Mouse (Mus musculus) liver, embryonic 16.5 days (tissue): ENCODE results near the gene D430041D05Rik. TPM values are rescaled to one million over a fixed set of nuclear protein-coding genes. Genes with fewer than 3 reads are reported as not detected.
A peak's percentile ranks its signal among the peaks of the same experiment; 100 is the strongest.

Experiments used
- ATAC-seq: fragments of 200-750 bp; cut with Nextera tagmentation; 2 replicates; pipeline ENCODE4 v1.8.0; 2017; ENCODE audit warnings: low read depth, mild to moderate bottlenecking, moderate number of reproducible peaks, moderate library complexity
- H3K27ac ChIP-seq: fragments of 300-500 bp; sonication (generic); 2 replicates; pipeline ENCODE4 v1.5.1; 2014; ENCODE audit warnings: mild to moderate bottlenecking, low read length
- H3K27me3 ChIP-seq: fragments of 300-500 bp; sonication (generic); 2 replicates; pipeline ENCODE4 v1.6.1; 2014; ENCODE audit warnings: low read depth, low read length, mixed read lengths; ENCODE audit not compliant: control insufficient read depth, insufficient read depth
- H3K36me3 ChIP-seq: fragments of 300-500 bp; sonication (generic); 2 replicates; pipeline ENCODE4 v1.6.1; 2014; ENCODE audit warnings: mild to moderate bottlenecking; ENCODE audit not compliant: control insufficient read depth, insufficient read depth
- H3K4me1 ChIP-seq: fragments of 300-500 bp; sonication (generic); 2 replicates; pipeline ENCODE4 v1.6.1; 2014; ENCODE audit warnings: low read depth, low read length, mixed read lengths; ENCODE audit not compliant: control insufficient read depth
- H3K4me2 ChIP-seq: fragments of 300-500 bp; sonication (generic); 2 replicates; pipeline ENCODE4 v1.6.1; 2014; ENCODE audit warnings: low read depth, low read length, mixed read lengths
- H3K4me3 ChIP-seq: fragments of 300-500 bp; sonication (generic); 2 replicates; pipeline ENCODE4 v1.5.1; 2014; ENCODE audit warnings: low read depth, mild to moderate bottlenecking, low read length
- H3K9ac ChIP-seq: fragments of 300-500 bp; sonication (generic); 2 replicates; pipeline ENCODE4 v1.6.1; 2014; ENCODE audit warnings: low read depth, low read length
- H3K9me3 ChIP-seq: fragments of 300-500 bp; sonication (generic); replicated peaks from 2 replicates; pipeline ENCODE4 v1.6.1; 2016; ENCODE audit warnings: low read length; ENCODE audit not compliant: control insufficient read depth
- WGBS: fragments of 180-500 bp; shearing (Covaris S2); extraction: QIAGEN DNeasy Blood & Tissue Kit; methylation state at CpG from one replicate; pipeline ENCODE4 v1.1.7; 2014; ENCODE audit not compliant: insufficient replicate concordance; 5-methylcytosine and 5-hydroxymethylcytosine counted together
- polyA plus RNA-seq: library from polyadenylated mRNA; unstranded; fragments of >200 nt; fragmentation: Nextera tagmentation; extraction: Ambion mirVana; gene quantifications from 2 replicates; pipeline ENCODE4 v1.2.1, GENCODE M21; 2015

Gene D430041D05Rik
- polyA plus RNA-seq = 0.05 TPM in 1 of 2 replicates, not detected in the other

GRCm38 (mm10) chr2:104410963-104411545, at the start of gene D430041D05Rik:
D430041D05Rik (minus strand) TSS chr2:104411013.
- WGBS = 43% methylated on average over 4 of the region's 4 CpGs
- peak within 1 kb of the TSS; percentile 54 for H3K4me2 ChIP-seq
- peaks cover 50% of the 10 kb centered on the region for H3K27me3 ChIP-seq
- no peak within 1 kb of the TSS for H3K27ac ChIP-seq
- no peaks in the 10 kb centered on the region for H3K36me3 ChIP-seq
- H3K4me3 ChIP-seq = peak within 1 kb of the TSS; percentile 41
- no peak for ATAC-seq
- H3K9me3 ChIP-seq = no peaks in the 10 kb centered on the region
- no peaks in the 10 kb centered on the region for H3K4me1 ChIP-seq
- H3K9ac ChIP-seq = no peak within 1 kb of the TSS

GRCm38 (mm10) chr2:104460021-104460420, 49.2 kb upstream of the D430041D05Rik start:
- H3K4me2 ChIP-seq = no peak overlapping the region
- H3K36me3 ChIP-seq = no peaks in the 10 kb centered on the region
- no peak overlapping the region for H3K9ac ChIP-seq
- no peaks in the 10 kb centered on the region for H3K27me3 ChIP-seq
- no peak overlapping the region for H3K27ac ChIP-seq
- 42% methylated on average over 3 of the region's 3 CpGs for WGBS
- no peak for ATAC-seq
- no peak overlapping the region for H3K4me3 ChIP-seq
- no peaks in the 10 kb centered on the region for H3K9me3 ChIP-seq
- H3K4me1 ChIP-seq = peaks cover 9% of the 10 kb centered on the region

GRCm38 (mm10) chr2:104458569-104459332, 47.9 kb upstream of the D430041D05Rik start:
- Histone ChIP-seq H3K4me2 (no peak overlapping the region), H3K4me1 (peaks cover 9% of the 10 kb centered on the region), H3K9me3 (no peaks in the 10 kb centered on the region), H3K9ac (no peak overlapping the region), H3K4me3 (no peak overlapping the region), H3K27ac (no peak overlapping the region), H3K27me3 (no peaks in the 10 kb centered on the region), H3K36me3 (no peaks in the 10 kb centered on the region)
- no peak for ATAC-seq
- WGBS = 74% methylated on average over 8 of the region's 8 CpGs

GRCm38 (mm10) chr2:104457106-104457505, 46.3 kb upstream of the D430041D05Rik start:
- WGBS = 18% methylated on average over 3 of the region's 3 CpGs
- H3K4me1 ChIP-seq = peaks cover 9% of the 10 kb centered on the region
- no peak overlapping the region for H3K4me2 ChIP-seq
- H3K27me3 ChIP-seq = no peaks in the 10 kb centered on the region
- H3K4me3 ChIP-seq = no peak overlapping the region
- H3K27ac ChIP-seq = no peak overlapping the region
- no peak overlapping the region for H3K9ac ChIP-seq
- no peaks in the 10 kb centered on the region for H3K36me3 ChIP-seq
- no peaks in the 10 kb centered on the region for H3K9me3 ChIP-seq
- ATAC-seq = no peak

GRCm38 (mm10) chr2:104450685-104451084, 39.9 kb upstream of the D430041D05Rik start:
- no peaks in the 10 kb centered on the region; the same call in none of the 2 replicates for H3K4me1 ChIP-seq
- no peak for ATAC-seq
- H3K9me3 ChIP-seq = no peaks in the 10 kb centered on the region
- H3K27ac ChIP-seq = no peak overlapping the region
- H3K4me3 ChIP-seq = no peak overlapping the region
- H3K27me3 ChIP-seq = no peaks in the 10 kb centered on the region
- 20% methylated on average over 3 of the region's 3 CpGs for WGBS
- H3K36me3 ChIP-seq = no peaks in the 10 kb centered on the region
- no peak overlapping the region for H3K4me2 ChIP-seq
- H3K9ac ChIP-seq = no peak overlapping the region

GRCm38 (mm10) chr2:104449191-104449590, 38.4 kb upstream of the D430041D05Rik start:
- H3K27ac ChIP-seq = no peak overlapping the region
- no peak overlapping the region for H3K4me2 ChIP-seq
- H3K36me3 ChIP-seq = no peaks in the 10 kb centered on the region
- H3K27me3 ChIP-seq = no peaks in the 10 kb centered on the region
- H3K9ac ChIP-seq = no peak overlapping the region
- WGBS = 93% methylated on average over 1 of the region's 1 CpGs
- H3K4me1 ChIP-seq = no peaks in the 10 kb centered on the region; the same call in 1 of the 2 replicates
- no peaks in the 10 kb centered on the region for H3K9me3 ChIP-seq
- H3K4me3 ChIP-seq = no peak overlapping the region
- no peak for ATAC-seq

- Histone ChIP-seq H3K4me1 (no peaks in the 10 kb centered on the region; the same call in 1 of the 2 replicates), H3K4me2 (no peak overlapping the region), H3K27ac (no peak overlapping the region), H3K4me3 (no peak overlapping the region), H3K36me3 (no peaks in the 10 kb centered on the region), H3K9me3 (no peaks in the 10 kb centered on the region), H3K27me3 (no peaks in the 10 kb centered on the region), H3K9ac (no peak overlapping the region)
- WGBS = 79% methylated on average over 4 of the region's 4 CpGs
- ATAC-seq = no peak
These were observed 37.4 kb upstream of the D430041D05Rik start for GRCm38 (mm10) chr2:104448201-104448600.

GRCm38 (mm10) chr2:104446016-104446415, 35.2 kb upstream of the D430041D05Rik start:
- no peak overlapping the region for H3K4me2 ChIP-seq
- no peaks in the 10 kb centered on the region for H3K27me3 ChIP-seq
- H3K4me1 ChIP-seq = no peaks in the 10 kb centered on the region; the same call in 1 of the 2 replicates
- ATAC-seq = no peak
- H3K9me3 ChIP-seq = no peaks in the 10 kb centered on the region
- no peak overlapping the region for H3K9ac ChIP-seq
- no peak overlapping the region for H3K27ac ChIP-seq
- WGBS = 8% methylated on average over 1 of the region's 1 CpGs
- H3K36me3 ChIP-seq = peaks cover under 1% of the 10 kb centered on the region; the same call in 1 of the 2 replicates
- no peak overlapping the region for H3K4me3 ChIP-seq

GRCm38 (mm10) chr2:104444776-104445175, 34.0 kb upstream of the D430041D05Rik start:
- Histone ChIP-seq H3K36me3 (peaks cover 4% of the 10 kb centered on the region), H3K27me3 (no peaks in the 10 kb centered on the region), H3K4me2 (no peak overlapping the region), H3K9ac (no peak overlapping the region), H3K4me1 (no peaks in the 10 kb centered on the region), H3K9me3 (no peaks in the 10 kb centered on the region), H3K4me3 (no peak overlapping the region), H3K27ac (no peak overlapping the region)
- ATAC-seq = peak; percentile 63
- WGBS = 24% methylated on average over 2 of the region's 2 CpGs
